Mouse (Mus musculus) megakaryocyte, embryonic 14.5 days (primary cell): ENCODE data around the gene Cacnb1.

ENCODE experiments used
- FLI1 ChIP-seq: IDR thresholded peaks from 2 replicates; pipeline ENCODE4 v1.6.1; 2012; ENCODE audit warnings: low read length, inconsistent platforms, mixed read lengths
- GATA1 ChIP-seq: IDR thresholded peaks from 3 replicates; pipeline ENCODE4 v1.6.1; 2012; ENCODE audit warnings: mixed read lengths, low read length, inconsistent platforms, borderline replicate concordance

- TF ChIP-seq GATA1 (no peak), FLI1 (no peak)
Measured at GRCm38 (mm10) chr11:97958641-97959299, 64.1 kb downstream of the Cacnb1 start.
